Mouse (Mus musculus): Measurements from ENCODE around the gene Scn8a.

- no peak for TF ChIP-seq EP300 (IDR thresholded peaks at IDR 0.05)
- no peak for TF ChIP-seq CTCF (IDR thresholded peaks at IDR 0.05)
These were observed 114.7 kb downstream of the Scn8a start for GRCm38 (mm10) chr15:100984154-100984893.

All from lung, postnatal 0 days (tissue).